Mouse (Mus musculus) embryonic facial prominence, embryonic 15.5 days (tissue): ENCODE data around the gene Blnk. TPM values are rescaled to one million over a fixed set of nuclear protein-coding genes. Genes with fewer than 3 reads are reported as not detected.

ENCODE experiments used
- ATAC-seq: fragments of 200-750 bp; cut with Nextera tagmentation; 2 replicates; pipeline ENCODE4 v1.8.0; 2017; ENCODE audit warnings: low read depth, moderate TSS enrichment; ENCODE audit not compliant: insufficient number of reproducible peaks, low FRiP score, low TSS enrichment
- H3K27ac ChIP-seq: fragments of 300-500 bp; sonication (generic); replicated peaks from 2 replicates; pipeline ENCODE4 v1.5.1; 2015; ENCODE audit warnings: mild to moderate bottlenecking, inconsistent platforms
- H3K27me3 ChIP-seq: fragments of 300-500 bp; sonication (generic); 2 replicates; pipeline ENCODE4 v1.6.1; 2015; ENCODE audit warnings: inconsistent platforms
- H3K36me3 ChIP-seq: fragments of 300-500 bp; sonication (generic); 2 replicates; pipeline ENCODE4 v1.6.1; 2015; ENCODE audit warnings: mild to moderate bottlenecking, inconsistent platforms
- H3K4me1 ChIP-seq: fragments of 300-500 bp; sonication (generic); 2 replicates; pipeline ENCODE4 v1.6.1; 2015; ENCODE audit warnings: inconsistent platforms
- H3K4me2 ChIP-seq: fragments of 300-500 bp; sonication (generic); replicated peaks from 2 replicates; pipeline ENCODE4 v1.6.1; 2015; ENCODE audit warnings: mild to moderate bottlenecking, inconsistent platforms
- H3K4me3 ChIP-seq: fragments of 300-500 bp; sonication (generic); replicated peaks from 2 replicates; pipeline ENCODE4 v1.5.1; 2015; ENCODE audit warnings: mild to moderate bottlenecking, inconsistent platforms
- H3K9ac ChIP-seq: fragments of 300-500 bp; sonication (generic); 2 replicates; pipeline ENCODE4 v1.6.1; 2015; ENCODE audit warnings: inconsistent platforms
- H3K9me3 ChIP-seq: fragments of 300-500 bp; sonication (generic); replicated peaks from 2 replicates; pipeline ENCODE4 v1.6.1; 2016; ENCODE audit warnings: inconsistent platforms
- WGBS: fragments of 180-500 bp; shearing (Covaris S2); methylation state at CpG from one replicate; pipeline ENCODE4 v1.1.7; 2015; 5-methylcytosine and 5-hydroxymethylcytosine counted together
- polyA plus RNA-seq: library from polyadenylated mRNA; unstranded; fragments of >200 nt; fragmentation: Nextera tagmentation; extraction: Ambion mirVana; gene quantifications from 2 replicates; pipeline ENCODE4 v1.2.1, GENCODE M21; 2015

Blnk gene
- polyA plus RNA-seq, 1 experiment from 2014 or later = 5.2 TPM

GRCm38 (mm10) chr19:41020537-41020936 lies 26.2 kb upstream of the Blnk start:
- Histone ChIP-seq H3K9ac (no peak overlapping the region), H3K9me3 (no peaks in the 10 kb centered on the region), H3K4me2 (no peak overlapping the region), H3K27me3 (peaks cover 12% of the 10 kb centered on the region; the same call in 1 of the 2 replicates), H3K4me3 (no peak overlapping the region), H3K36me3 (no peaks in the 10 kb centered on the region), H3K27ac (no peak overlapping the region), H3K4me1 (peaks cover 4% of the 10 kb centered on the region; the same call in 1 of the 2 replicates)
- 58% methylated on average over 3 of the region's 3 CpGs for WGBS
- no peak for ATAC-seq

GRCm38 (mm10) chr19:41019164-41019675 lies 24.9 kb upstream of the Blnk start:
- 72% methylated on average over 5 of the region's 5 CpGs for WGBS
- no peaks in the 10 kb centered on the region for H3K36me3 ChIP-seq
- H3K9me3 ChIP-seq = no peaks in the 10 kb centered on the region
- no peak overlapping the region for H3K27ac ChIP-seq
- ATAC-seq = no peak
- no peak overlapping the region for H3K9ac ChIP-seq
- peaks cover 12% of the 10 kb centered on the region; the same call in 1 of the 2 replicates for H3K27me3 ChIP-seq
- H3K4me3 ChIP-seq = no peak overlapping the region
- peaks cover 4% of the 10 kb centered on the region; the same call in 1 of the 2 replicates for H3K4me1 ChIP-seq
- H3K4me2 ChIP-seq = no peak overlapping the region

GRCm38 (mm10) chr19:41015951-41016716 lies 21.8 kb upstream of the Blnk start:
- peaks cover 20% of the 10 kb centered on the region for H3K4me1 ChIP-seq
- no peak for ATAC-seq
- WGBS = 14% methylated on average over 14 of the region's 14 CpGs
- peaks cover 12% of the 10 kb centered on the region; the same call in 1 of the 2 replicates for H3K27me3 ChIP-seq
- H3K36me3 ChIP-seq = no peaks in the 10 kb centered on the region
- 0 out of 2 replicates have a peak overlapping the region, but pooled peaks have one; percentile 0 for H3K4me3 ChIP-seq
- H3K9ac ChIP-seq = no peak overlapping the region
- H3K4me2 ChIP-seq = peak overlapping the region; percentile 41
- H3K9me3 ChIP-seq = no peaks in the 10 kb centered on the region
- no peak overlapping the region for H3K27ac ChIP-seq

- no peaks in the 10 kb centered on the region for H3K9me3 ChIP-seq
- peaks cover 20% of the 10 kb centered on the region for H3K4me1 ChIP-seq
- H3K4me2 ChIP-seq = no peak overlapping the region
- no peak overlapping the region for H3K27ac ChIP-seq
- no peak overlapping the region for H3K4me3 ChIP-seq
- ATAC-seq = no peak
- no peaks in the 10 kb centered on the region for H3K36me3 ChIP-seq
- WGBS = 13% methylated on average over 9 of the region's 9 CpGs
- peaks cover 5% of the 10 kb centered on the region; the same call in 1 of the 2 replicates for H3K27me3 ChIP-seq
- H3K9ac ChIP-seq = no peak overlapping the region
These were observed 19.7 kb upstream of the Blnk start for GRCm38 (mm10) chr19:41014003-41014402.

- Histone ChIP-seq H3K4me3 (no peak overlapping the region), H3K27ac (no peak overlapping the region)
These were observed 19.3 kb upstream of the Blnk start for GRCm38 (mm10) chr19:41013591-41013990.

GRCm38 (mm10) chr19:41011676-41012075 lies 17.3 kb upstream of the Blnk start:
- Histone ChIP-seq H3K9me3 (no peaks in the 10 kb centered on the region), H3K27ac (no peak overlapping the region), H3K9ac (no peak overlapping the region), H3K4me2 (no peak overlapping the region), H3K27me3 (no peaks in the 10 kb centered on the region), H3K36me3 (no peaks in the 10 kb centered on the region), H3K4me3 (no peak overlapping the region), H3K4me1 (peaks cover 20% of the 10 kb centered on the region)
- ATAC-seq = no peak
- WGBS = 24% methylated on average over 5 of the region's 5 CpGs

More at GRCm38 (mm10) chr19:41013591-41013990, 19.3 kb upstream of the Blnk start:
- Histone ChIP-seq H3K36me3 (no peaks in the 10 kb centered on the region), H3K4me1 (peaks cover 20% of the 10 kb centered on the region), H3K9ac (no peak overlapping the region), H3K9me3 (no peaks in the 10 kb centered on the region), H3K27me3 (peaks cover 5% of the 10 kb centered on the region; the same call in 1 of the 2 replicates), H3K4me2 (no peak overlapping the region)
- peak; percentile 18; the same call in 1 of the 2 replicates for ATAC-seq
- 4% methylated on average over 5 of the region's 5 CpGs for WGBS

GRCm38 (mm10) chr19:41008674-41009395 lies 14.5 kb upstream of the Blnk start:
- H3K27me3 ChIP-seq = no peaks in the 10 kb centered on the region
- H3K4me1 ChIP-seq = peaks cover 14% of the 10 kb centered on the region
- no peaks in the 10 kb centered on the region for H3K36me3 ChIP-seq
- no peak for ATAC-seq
- 91% methylated on average over 5 of the region's 5 CpGs for WGBS
- H3K9me3 ChIP-seq = no peaks in the 10 kb centered on the region
- no peak overlapping the region for H3K9ac ChIP-seq
- H3K27ac ChIP-seq = no peak overlapping the region
- H3K4me3 ChIP-seq = no peak overlapping the region
- H3K4me2 ChIP-seq = no peak overlapping the region

- no peaks in the 10 kb centered on the region for H3K27me3 ChIP-seq
- no peaks in the 10 kb centered on the region for H3K36me3 ChIP-seq
- no peak overlapping the region for H3K4me2 ChIP-seq
- no peak overlapping the region for H3K4me3 ChIP-seq
- peaks cover 9% of the 10 kb centered on the region for H3K4me1 ChIP-seq
- H3K9ac ChIP-seq = no peak overlapping the region
- 77% methylated on average over 4 of the region's 4 CpGs for WGBS
- no peak for ATAC-seq
- H3K27ac ChIP-seq = no peak overlapping the region
- no peaks in the 10 kb centered on the region for H3K9me3 ChIP-seq
These were observed 13.4 kb upstream of the Blnk start for GRCm38 (mm10) chr19:41007733-41008132.

GRCm38 (mm10) chr19:41007326-41007725 lies 13.0 kb upstream of the Blnk start:
- H3K4me2 ChIP-seq = no peak overlapping the region
- H3K27ac ChIP-seq = no peak overlapping the region
- no peaks in the 10 kb centered on the region for H3K36me3 ChIP-seq
- H3K27me3 ChIP-seq = no peaks in the 10 kb centered on the region
- no peak overlapping the region for H3K4me3 ChIP-seq
- H3K4me1 ChIP-seq = peaks cover 6% of the 10 kb centered on the region
- no peaks in the 10 kb centered on the region for H3K9me3 ChIP-seq
- no peak overlapping the region for H3K9ac ChIP-seq
- no peak for ATAC-seq
- WGBS = 35% methylated on average over 6 of the region's 6 CpGs

- H3K9me3 ChIP-seq = no peaks in the 10 kb centered on the region
- H3K27me3 ChIP-seq = no peaks in the 10 kb centered on the region
- H3K36me3 ChIP-seq = no peaks in the 10 kb centered on the region
- no peak overlapping the region for H3K9ac ChIP-seq
- ATAC-seq = no peak
- no peak overlapping the region for H3K4me3 ChIP-seq
- no peak overlapping the region for H3K4me2 ChIP-seq
- H3K4me1 ChIP-seq = no peaks in the 10 kb centered on the region; the same call in 1 of the 2 replicates
- 17% methylated on average over 4 of the region's 4 CpGs for WGBS
- H3K27ac ChIP-seq = no peak overlapping the region
These were observed 12.3 kb upstream of the Blnk start for GRCm38 (mm10) chr19:41006621-41007020.

GRCm38 (mm10) chr19:41003694-41004315 lies 9.5 kb upstream of the Blnk start:
- Histone ChIP-seq H3K4me2 (no peak overlapping the region), H3K4me3 (no peak overlapping the region), H3K27ac (no peak overlapping the region), H3K9ac (no peak overlapping the region), H3K4me1 (no peaks in the 10 kb centered on the region), H3K27me3 (no peaks in the 10 kb centered on the region), H3K36me3 (no peaks in the 10 kb centered on the region), H3K9me3 (no peaks in the 10 kb centered on the region)
- WGBS = 88% methylated on average over 3 of the region's 3 CpGs
- ATAC-seq = no peak
